Mouse (Mus musculus): Measurements from ENCODE around the gene Olfr996.
A peak's percentile ranks its signal among the peaks of the same experiment; 100 is the strongest.
"Not testable (repeated sequence)": the region's sequence is repeated elsewhere in the genome, so short reads cannot be mapped to it uniquely, and the experiment has no call there.

Gene Olfr996

GRCm38 (mm10) chr2:85578915-85579314 is at the start of gene Olfr996:
Gene Olfr996, plus strand, starts transcription at chr2:85579215.
- no peak for DNase-seq

- peak in 1 of 2 experiments; percentile 12 for DNase-seq
Observed at GRCm38 (mm10) chr2:85532082-85532778, 46.8 kb upstream of the Olfr996 start.

GRCm38 (mm10) chr2:85533934-85534333 is 45.1 kb upstream of the Olfr996 start:
- peak in 1 of 2 experiments; percentile 4 for DNase-seq

- peak in 1 of 2 experiments; percentile 3 for DNase-seq
Observed at GRCm38 (mm10) chr2:85554806-85555205, 24.2 kb upstream of the Olfr996 start.

GRCm38 (mm10) chr2:85560226-85560625 is 18.8 kb upstream of the Olfr996 start:
- peak in 1 of 2 experiments; percentile 12 for DNase-seq

GRCm38 (mm10) chr2:85561187-85561586 is 17.8 kb upstream of the Olfr996 start:
- DNase-seq = peak in 1 of 2 experiments; percentile 19

- DNase-seq = not testable (repeated sequence)
Observed at GRCm38 (mm10) chr2:85588648-85589047, 9.6 kb downstream of the Olfr996 start, which contains the start of gene Olfr998. Gene Olfr998, plus strand, starts transcription at chr2:85588948.

GRCm38 (mm10) chr2:85611803-85612202 is 32.8 kb downstream of the Olfr996 start, which contains the start of gene Olfr1000:
Gene Olfr1000, minus strand, starts transcription at chr2:85611903.
- no peak for DNase-seq

Measured in lung, adult 18-20 months (tissue).